Comparison of ENCODE assay signal across 25 mouse cellular contexts in genomic region chr14:112901171-112901570, GRCm38 (mm10).
"Had no signal": no experiment of that assay in that cellular context is flagged by ENCODE, and none has a peak within 500 bp of the region (broad histone marks: within the 10 kb centered on the region; RNA-seq: fewer than 3 reads in every experiment).

No protein-coding gene starts in this region.

- H3K4me2 ChIP-seq: heart, embryonic 11.5 days; heart, embryonic 13.5 days; heart, embryonic 15.5 days; hindbrain, embryonic 12.5 days; hindbrain, embryonic 14.5 days; intestine, embryonic 15.5 days; limb, embryonic 12.5 days; liver, embryonic 11.5 days; liver, embryonic 13.5 days had no signal

- H3K27ac ChIP-seq: gastrocnemius, adult 2 months; heart, adult 2 months; heart, embryonic 13.5 days; heart, embryonic 15.5 days; hindbrain, embryonic 12.5 days; hindbrain, embryonic 14.5 days; intestine, embryonic 15.5 days; layer of hippocampus, adult 2 months; left cerebral cortex, adult 2 months; limb, embryonic 12.5 days; liver, embryonic 13.5 days had no signal

- H3K4me3 ChIP-seq: gastrocnemius, adult 2 months; heart, adult 2 months; heart, embryonic 13.5 days; heart, embryonic 15.5 days; hindbrain, embryonic 12.5 days; intestine, embryonic 15.5 days; layer of hippocampus, adult 2 months; left cerebral cortex, adult 2 months; limb, embryonic 12.5 days; liver, embryonic 13.5 days had no signal

- H3K27me3 ChIP-seq: heart, embryonic 13.5 days; heart, embryonic 15.5 days; hindbrain, embryonic 12.5 days; intestine, embryonic 15.5 days; limb, embryonic 12.5 days; liver, embryonic 13.5 days had no signal

- H3K36me3 ChIP-seq: heart, embryonic 13.5 days; heart, embryonic 15.5 days; hindbrain, embryonic 12.5 days; intestine, embryonic 15.5 days; limb, embryonic 12.5 days; liver, embryonic 13.5 days had no signal

- DNase-seq: gastrocnemius, adult 2 months; gastrocnemius, postnatal 10 days; gastrocnemius, postnatal 25 days; heart, adult 2 months; heart, postnatal 4 days; kidney, adult 18-20 months; kidney, adult 8-10 months; kidney, postnatal 10 days; kidney, postnatal 25 days; kidney, postnatal 4 days; liver; liver, embryonic 13.5 days had no signal

- H3K9me3 ChIP-seq: heart, embryonic 13.5 days; heart, embryonic 15.5 days; hindbrain, embryonic 12.5 days; intestine, embryonic 15.5 days; limb, embryonic 12.5 days; liver, embryonic 13.5 days had no signal

- H3K9ac ChIP-seq: heart, embryonic 13.5 days; heart, embryonic 15.5 days; hindbrain, embryonic 12.5 days; hindbrain, embryonic 14.5 days; intestine, embryonic 15.5 days; limb, embryonic 12.5 days; liver, embryonic 13.5 days had no signal

- ATAC-seq: hindbrain, embryonic 16.5 days; inflammation-experienced regulatory T-cells, adult 6 months; intestine, embryonic 15.5 days; intestine, postnatal 0 days had no signal

- H3K4me1 ChIP-seq: heart, embryonic 13.5 days; heart, embryonic 15.5 days; hindbrain, embryonic 12.5 days; intestine, embryonic 15.5 days; limb, embryonic 12.5 days; liver, embryonic 13.5 days had no signal
